Mouse (Mus musculus) heart, postnatal 25 days (tissue): ENCODE measurements around the gene Olfr986. TPM values are rescaled to one million over a fixed set of nuclear protein-coding genes. Genes with fewer than 3 reads are reported as not detected.
"Not testable (repeated sequence)": the region's sequence is repeated elsewhere in the genome, so short reads cannot be mapped to it uniquely, and the experiment has no call there.

Source experiments
- DNase-seq: peaks from one replicate; pipeline ENCODE4 v3.0.0; 2022; ENCODE audit warnings: low spot score
- intact Hi-C: fragments of 180-260 bp; cut with DNase I; formaldehyde crosslinking; loops from one replicate; pipeline ENCODE4 v1.15.1; 2025
- total RNA-seq, 2 experiments: library from RNA; stranded (reverse); gene quantifications; 2 replicates each; pipeline ENCODE4 v1.2.3; 2021

Olfr986 gene
- not detected for total RNA-seq

GRCm38 (mm10) chr9:40180620-40181019 lies at the start of gene Olfr986:
TSS of gene Olfr986 (plus strand) at chr9:40180920.
- no peak for DNase-seq
- intact Hi-C loops: no loop called here

DNA sequence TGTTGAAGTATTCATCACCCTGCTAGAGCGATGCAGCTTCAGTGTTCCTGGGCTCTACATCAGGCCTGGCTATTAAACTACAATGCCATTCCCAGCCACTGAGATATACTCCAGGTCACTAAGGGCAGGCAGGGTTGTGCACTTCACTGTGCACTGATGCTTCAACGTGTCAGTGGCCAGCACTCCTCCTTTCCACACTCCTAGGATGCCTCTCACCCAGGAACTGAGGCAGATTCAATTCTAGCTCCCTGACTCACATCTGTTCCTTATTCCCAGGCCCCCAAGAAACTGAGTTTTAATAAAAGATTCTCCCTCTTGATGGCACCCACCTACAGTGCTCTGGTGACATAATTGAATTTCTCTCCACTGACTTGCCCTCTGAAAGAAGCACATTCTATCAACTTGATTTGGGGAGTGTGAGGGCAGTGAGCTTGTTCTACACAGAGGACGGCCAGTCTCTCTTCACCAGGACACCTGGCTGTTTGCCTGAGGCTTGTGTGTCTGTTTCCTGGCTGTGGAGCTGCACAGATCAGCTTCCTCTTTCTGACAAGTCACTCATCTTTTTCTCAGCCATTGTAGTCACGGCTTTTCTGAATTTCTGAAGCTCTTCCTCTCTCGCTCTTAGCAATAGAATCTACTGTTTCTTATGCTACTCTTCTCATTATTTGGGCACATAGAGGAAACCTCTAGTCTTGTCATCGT lies 43.6 kb upstream of the Olfr986 start:
- no peak for DNase-seq
- intact Hi-C loops: no loop called here

GRCm38 (mm10) chr9:40139484-40139883 lies 41.2 kb upstream of the Olfr986 start:
- no peak for DNase-seq
- intact Hi-C loops: no loop called here

DNA sequence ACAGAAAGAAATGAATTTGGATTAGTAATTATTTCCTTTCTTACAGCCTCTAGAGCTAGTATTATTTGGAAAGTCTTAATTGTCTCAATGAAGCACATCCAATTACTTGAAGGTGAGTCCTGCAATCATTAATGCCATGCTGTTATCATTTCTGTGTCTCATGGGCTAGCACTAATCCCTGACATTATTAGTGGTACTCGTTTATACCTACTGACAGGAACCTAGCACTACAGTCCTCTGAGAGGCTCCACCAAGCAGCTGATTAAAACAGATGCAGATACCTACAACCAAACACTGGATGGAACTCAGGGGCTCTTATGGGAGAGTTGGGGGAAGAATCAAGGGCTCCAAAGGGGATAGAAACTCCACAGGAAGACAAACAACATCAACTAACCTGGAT lies 39.2 kb upstream of the Olfr986 start:
- intact Hi-C loops: no loop called here

DNA sequence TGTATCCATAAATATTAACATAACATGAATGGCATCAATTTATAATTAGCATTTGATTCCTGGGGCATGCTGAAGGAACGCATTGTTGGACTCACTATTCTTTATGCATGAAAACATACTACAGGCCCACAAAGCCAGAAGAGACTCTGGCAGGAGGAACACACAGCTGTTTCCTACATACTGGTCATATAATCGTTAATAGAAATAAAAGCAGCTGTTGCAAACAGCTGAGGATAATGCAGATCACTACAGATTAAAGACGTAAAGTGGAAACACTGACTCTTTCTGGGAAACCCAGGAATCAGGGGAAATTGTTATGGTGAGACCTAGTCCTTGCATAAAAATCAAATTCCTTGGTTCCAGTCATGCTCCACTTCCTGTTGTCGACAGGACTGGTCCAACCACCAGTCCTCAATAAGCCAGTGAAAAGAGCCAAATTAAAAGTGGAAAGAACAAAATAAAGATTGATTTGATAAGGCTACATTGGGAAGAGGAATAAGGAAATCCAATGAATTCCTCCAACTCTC lies 25.5 kb upstream of the Olfr986 start:
- intact Hi-C loops: no loop called here
- no peak for DNase-seq

More for the DNA sequence above, 39.2 kb upstream of the Olfr986 start:
- DNase-seq: no peak

DNA sequence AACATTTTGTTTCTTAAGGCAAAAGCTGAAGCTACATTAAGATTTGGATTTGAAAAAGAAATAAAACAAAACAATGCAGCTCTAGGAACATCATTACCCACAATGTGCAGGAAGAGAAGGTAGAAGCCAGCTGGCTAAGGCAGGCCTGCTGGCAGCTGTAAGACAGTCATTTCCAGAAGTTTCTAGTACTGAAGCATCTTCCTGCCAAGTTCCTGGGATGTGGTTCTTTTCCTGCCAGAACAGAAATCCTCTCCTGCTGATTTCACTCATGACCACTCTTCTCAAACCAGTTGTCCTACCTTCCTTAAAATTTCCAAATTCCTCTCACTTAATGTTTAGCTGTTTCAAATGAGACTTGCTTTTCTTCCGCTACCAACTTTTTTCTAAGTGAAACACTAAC lies 14.3 kb upstream of the Olfr986 start:
- intact Hi-C loops: no loop called here
- no peak for DNase-seq

- intact Hi-C loops: no loop called here
- DNase-seq: no peak
Measured at GRCm38 (mm10) chr9:40177017-40177416, 3.7 kb upstream of the Olfr986 start.

DNA sequence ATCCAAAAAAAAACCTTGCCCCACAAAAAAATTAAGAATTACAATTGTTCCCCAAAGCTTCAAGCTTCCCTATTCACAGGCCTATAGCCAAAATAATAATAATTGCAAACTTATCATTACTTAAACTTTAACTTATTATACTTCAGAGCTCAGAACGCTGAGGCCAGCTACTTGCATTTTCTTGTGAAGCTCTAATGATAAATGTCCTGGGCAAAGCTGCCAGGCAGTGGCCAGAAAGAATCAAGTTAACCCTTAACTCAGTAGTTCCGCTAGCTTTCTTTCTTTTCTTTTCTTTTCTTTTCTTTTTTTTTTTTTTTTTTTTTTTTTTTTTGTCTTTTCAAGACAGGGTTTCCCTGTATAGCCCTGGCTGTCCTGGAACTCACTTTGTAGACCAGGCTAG lies 4.4 kb downstream of the Olfr986 start:
- DNase-seq, intact Hi-C loops: not testable (repeated sequence)

DNA sequence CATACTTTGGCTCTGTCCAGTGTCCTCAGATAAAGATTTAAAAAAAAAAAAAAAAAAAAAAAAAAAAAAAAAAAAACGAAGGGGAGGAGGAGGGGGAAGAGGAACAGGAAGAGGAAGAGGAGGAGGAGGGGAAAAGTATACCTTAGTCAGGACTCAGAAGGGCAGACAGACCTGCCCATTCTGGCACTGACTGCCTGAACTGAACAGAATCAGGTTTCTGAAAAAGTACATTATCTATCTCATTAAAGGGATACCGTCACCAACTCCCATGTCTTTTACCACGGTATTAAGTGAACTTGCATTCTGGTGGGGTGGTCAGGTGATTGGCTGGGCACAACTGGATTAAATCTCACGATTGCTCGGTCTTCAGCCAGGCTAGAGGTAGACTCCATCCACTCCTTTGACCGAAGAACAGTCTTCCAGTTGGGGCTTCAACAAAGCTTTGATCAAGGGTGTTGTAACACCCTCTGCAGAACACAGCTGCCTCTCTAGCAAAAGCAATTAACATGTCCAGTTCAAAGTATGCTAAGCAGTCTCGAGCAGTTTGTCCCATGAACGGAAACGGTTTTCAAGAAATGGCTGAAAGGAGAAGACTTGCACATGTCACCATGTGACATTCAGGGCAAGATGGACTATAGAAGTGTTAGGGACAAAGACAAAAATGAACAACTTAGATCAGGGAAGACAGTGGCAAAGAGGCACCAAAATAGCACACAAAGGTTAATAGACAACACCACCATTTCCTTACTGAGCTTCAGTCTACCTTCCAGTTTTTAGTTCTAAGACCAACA lies 10.6 kb downstream of the Olfr986 start:
- no peak for DNase-seq
- intact Hi-C loops: no loop called here

DNA sequence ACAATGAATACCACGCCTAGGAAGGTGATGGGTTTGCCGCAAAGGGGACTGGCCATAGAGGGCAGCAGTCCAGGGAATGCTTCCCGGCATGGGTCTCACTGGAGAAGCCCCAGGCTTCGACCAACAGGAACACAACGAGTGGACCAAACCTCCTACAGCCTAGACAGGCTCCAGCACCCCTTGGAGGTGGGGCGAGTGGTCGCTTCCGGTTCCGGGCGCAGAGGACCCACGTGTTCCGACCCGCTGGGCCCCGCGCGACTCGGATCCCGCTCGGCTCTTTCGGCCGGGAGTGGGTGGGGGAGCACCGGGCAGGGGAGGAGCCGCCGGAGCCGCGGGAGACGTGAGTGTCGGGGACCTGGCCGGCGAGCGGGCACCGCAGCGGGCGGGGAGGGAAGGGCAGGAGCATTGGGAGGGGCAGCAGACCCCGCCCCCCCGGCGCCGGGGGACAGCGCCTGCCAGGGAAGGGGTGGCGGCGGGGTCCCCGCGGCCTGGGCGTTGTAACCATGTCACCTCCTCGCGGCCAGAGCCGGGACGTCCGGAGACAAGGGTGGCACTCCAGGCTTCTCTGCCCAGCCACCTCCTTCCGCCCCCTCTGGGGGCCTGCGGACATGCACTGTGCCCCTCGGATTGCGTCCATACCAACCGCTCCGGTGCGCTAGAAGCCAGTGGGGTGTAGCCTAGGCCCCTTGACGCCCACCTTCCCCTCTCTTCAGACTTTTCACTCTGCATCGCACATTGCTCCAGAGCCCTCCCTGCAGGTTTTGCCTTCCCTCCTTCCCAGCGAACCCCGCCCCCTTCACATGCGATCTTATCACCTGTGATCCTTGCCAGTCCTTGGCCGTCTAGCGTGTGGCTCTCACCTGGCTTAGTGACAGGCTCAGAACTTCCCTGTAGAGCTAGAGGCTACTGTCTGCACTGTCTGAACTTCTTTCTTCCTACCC lies 11.6 kb downstream of the Olfr986 start, which contains the start of gene Zfp202:
TSS of gene Zfp202 (plus strand) at position 219 of the 941 bp plus-strand sequence.
- intact Hi-C loops: no loop called here
- peak; percentile 81 for DNase-seq

GRCm38 (mm10) chr9:40195981-40196380 lies 15.3 kb downstream of the Olfr986 start:
- DNase-seq: no peak
- intact Hi-C loops: no loop called here

DNA sequence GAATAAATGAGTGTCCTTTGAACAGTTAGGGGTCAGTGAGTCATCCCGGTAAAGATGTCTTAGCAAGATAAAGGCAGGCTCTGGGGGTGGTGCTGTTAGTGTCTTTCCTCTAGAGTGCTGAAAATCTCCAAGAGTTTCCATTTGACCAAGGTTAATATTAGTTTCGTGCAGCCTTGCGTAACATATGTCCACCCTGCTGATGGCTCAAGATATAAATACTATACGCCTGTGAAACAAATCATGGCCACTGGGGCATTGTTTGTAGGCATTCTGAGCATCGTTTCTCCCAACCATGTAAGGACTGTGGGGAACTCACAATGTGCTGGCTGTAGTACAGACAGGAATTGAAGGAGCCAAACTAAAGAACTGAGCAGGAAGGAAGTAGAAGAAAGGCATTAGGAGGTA lies 25.8 kb downstream of the Olfr986 start:
- intact Hi-C loops: no loop called here
- DNase-seq: no peak

DNA sequence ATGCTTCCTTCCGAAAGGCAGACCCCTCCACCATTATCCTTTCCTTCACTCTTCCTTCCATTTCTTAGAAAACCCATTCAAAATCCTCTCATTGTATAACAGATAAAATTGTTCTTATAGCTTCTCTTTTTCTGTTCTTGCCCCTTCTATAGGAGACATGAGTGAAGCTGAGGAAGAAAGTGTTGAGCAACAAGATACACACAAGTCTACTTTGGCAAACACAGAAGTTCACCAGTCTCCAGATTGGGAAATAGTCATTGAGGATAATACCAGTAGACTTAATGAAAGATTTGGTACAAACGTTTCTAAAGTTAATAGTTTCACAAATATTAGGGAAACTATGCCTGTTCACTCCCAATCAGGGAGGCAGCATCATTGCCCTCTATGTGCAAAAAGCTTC lies 30.0 kb downstream of the Olfr986 start:
- DNase-seq: no peak
- intact Hi-C loops: no loop called here

DNA sequence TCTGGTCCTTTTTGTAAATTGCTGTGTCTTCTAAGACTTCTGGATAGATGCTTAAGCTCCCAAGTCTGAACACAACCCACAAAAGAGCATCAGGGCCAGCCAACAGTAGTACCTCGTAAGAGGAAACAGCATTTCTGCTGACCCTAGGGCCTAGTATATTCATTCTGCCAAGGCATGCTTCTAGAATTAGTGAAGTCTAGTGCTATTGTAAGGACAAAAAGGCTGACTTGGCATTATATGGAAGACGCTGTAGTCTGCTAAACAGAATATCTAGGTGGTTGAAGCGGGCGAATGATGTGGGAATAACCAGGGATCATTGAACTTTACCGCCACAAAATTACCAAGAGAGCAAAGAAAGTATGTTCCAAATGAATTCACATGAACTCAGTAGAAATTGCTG lies 33.3 kb downstream of the Olfr986 start:
- DNase-seq: no peak
- intact Hi-C loops: no loop called here

- intact Hi-C loops: no loop called here
- DNase-seq: no peak
Measured at GRCm38 (mm10) chr9:40216651-40217050, 35.9 kb downstream of the Olfr986 start.

- intact Hi-C loops: loop anchor here (10.0 kb wide), 1 partner anchor 251 kb away; no protein-coding TSS in a partner anchor
- DNase-seq: no peak
Measured at GRCm38 (mm10) chr9:40224289-40224688, 43.6 kb downstream of the Olfr986 start.

DNA sequence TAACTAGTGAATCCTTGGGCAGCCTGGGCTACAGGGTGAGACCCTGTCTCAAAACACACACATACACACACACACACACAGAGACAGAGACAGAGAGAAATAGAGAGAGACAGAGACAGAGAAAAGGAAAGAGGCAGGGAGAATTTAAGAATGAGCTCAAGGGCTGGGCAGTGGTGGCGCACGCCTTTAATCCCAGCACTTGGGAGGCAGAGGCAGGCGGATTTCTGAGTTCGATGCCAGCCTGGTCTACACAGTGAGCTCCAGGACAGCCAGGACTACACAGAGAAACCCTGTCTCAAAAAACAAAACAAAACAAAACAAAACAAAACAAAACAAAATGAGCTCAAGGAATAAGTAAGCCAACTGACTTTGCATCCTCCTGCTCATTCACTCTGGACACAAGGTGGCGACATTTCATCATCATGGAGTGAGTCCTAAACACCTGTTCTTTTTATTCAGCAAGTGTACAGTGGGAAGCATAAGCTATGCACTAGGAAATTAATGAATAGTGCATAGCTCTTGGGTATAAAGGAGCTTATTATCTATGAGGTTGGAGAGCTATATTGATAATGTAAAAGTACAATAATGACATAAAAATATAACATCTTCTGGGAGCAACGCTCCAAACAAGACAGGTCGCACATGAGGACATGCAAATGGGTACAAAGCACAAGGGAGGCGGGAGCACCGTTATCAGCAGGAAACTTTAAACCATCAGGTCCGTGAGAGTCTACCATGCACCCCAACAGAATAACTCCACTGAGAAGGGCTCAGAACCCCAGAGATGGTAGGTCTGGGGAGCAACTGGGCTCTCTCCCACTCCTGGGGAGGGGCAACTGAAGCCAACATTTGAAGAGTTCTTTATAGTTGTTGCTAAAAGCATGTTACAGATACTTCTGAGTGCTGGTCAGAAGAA lies 47.4 kb downstream of the Olfr986 start:
- no peak for DNase-seq
- intact Hi-C loops: loop anchor here (1.0 to 10.0 kb wide), 2 partner anchors 102 to 247 kb away; no protein-coding TSS in a partner anchor

DNA sequence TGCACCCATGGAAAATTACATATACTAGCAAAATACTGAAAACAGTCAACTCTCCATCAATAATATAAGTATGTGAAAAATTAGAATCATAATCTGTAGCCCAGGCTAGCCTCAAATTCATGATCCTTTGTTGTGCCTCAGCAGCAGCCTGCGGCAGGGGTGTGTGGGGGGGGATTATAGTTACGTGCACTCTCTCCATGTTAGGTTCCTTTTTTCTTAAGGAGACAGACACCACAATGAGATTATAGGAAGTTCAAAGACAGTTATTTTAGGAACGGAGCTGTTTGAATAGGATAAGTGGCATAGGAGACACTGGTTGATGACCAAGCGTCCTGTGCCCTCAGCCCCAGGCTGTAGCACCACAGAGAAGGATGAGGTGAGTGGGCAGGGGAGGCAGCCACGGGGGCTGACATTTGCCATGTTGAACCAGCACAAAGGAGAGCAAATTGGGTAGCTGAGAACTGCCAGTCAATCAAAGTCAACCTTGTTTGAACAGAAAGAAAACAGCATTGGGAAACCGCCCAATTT lies 48.1 kb downstream of the Olfr986 start:
- intact Hi-C loops: loop anchor here (1.0 to 10.0 kb wide), 2 partner anchors 101 to 246 kb away; no protein-coding TSS in a partner anchor
- DNase-seq: no peak
